Mouse (Mus musculus): ENCODE data around the gene Gtpbp10. TPM values are rescaled to one million over a fixed set of nuclear protein-coding genes. Genes with fewer than 3 reads are reported as not detected.

The Gtpbp10 gene
- 21.7 and 22.0 TPM in 2 replicates for polyA plus RNA-seq (2014; fragmentation: Nextera tagmentation; extraction: Ambion mirVana)

DNA sequence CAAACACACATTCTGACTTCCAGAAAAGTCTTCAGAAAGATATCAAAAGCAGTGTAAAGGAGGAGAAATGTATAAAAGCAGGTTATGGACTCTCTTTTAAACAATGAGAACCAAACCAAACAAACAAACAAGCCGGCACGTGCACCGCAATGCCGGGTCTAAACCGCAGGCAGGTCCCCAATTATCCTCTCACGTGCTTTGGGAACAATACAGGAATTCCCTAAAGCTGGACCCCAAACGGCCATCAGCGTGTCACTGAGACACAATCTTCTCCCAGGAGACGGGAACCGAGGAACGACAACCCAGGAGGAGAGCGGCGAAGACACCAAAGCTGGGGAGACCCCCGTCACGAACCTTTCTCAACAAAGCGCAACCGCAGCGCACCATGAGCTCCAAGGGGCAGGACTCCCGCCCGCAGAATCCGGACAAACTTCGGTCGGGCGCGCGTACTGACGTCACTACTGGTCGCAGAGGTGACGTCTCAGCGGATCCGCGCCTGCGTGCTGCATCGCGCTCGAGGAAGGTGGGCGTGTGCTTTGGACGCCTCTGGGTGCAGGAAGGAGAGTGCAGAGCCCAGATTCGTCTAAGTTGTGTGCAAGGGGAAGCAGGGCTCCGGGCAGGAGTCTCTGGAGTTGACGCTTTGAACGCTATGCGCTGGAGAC lies at the start of gene Gtpbp10:
Gene Gtpbp10 (minus strand): TSS at position 460 of the 662 bp plus-strand sequence.
- H3K27ac ChIP-seq: peak within 1 kb of the TSS; percentile 67
- peak within 1 kb of the TSS; percentile 75 for H3K9ac ChIP-seq
- DNase-seq (ENCODE audit: low spot score) (peak; percentile 97), ATAC-seq (ENCODE audit: low FRiP score) (peak; percentile 99)
- peak within 1 kb of the TSS; percentile 72 for H3K4me3 ChIP-seq (replicated peaks; ENCODE audit: low read length)
- H3K4me1 ChIP-seq (replicated peaks; ENCODE audit: control insufficient read depth, insufficient read depth, low read length): peaks cover 12% of the 10 kb centered on the region
- H3K9me3 ChIP-seq (ENCODE audit: control insufficient read depth, low read length): no peaks in the 10 kb centered on the region
- H3K27me3 ChIP-seq (ENCODE audit: control insufficient read depth, insufficient read depth, low read length): no peaks in the 10 kb centered on the region
- under 1% methylated on average over 43 of the region's 43 CpGs for WGBS
- H3K36me3 ChIP-seq (replicated peaks; ENCODE audit: control insufficient read depth, insufficient read depth): peaks cover 15% of the 10 kb centered on the region
- peak within 1 kb of the TSS; percentile 76 for H3K4me2 ChIP-seq (replicated peaks)

DNA sequence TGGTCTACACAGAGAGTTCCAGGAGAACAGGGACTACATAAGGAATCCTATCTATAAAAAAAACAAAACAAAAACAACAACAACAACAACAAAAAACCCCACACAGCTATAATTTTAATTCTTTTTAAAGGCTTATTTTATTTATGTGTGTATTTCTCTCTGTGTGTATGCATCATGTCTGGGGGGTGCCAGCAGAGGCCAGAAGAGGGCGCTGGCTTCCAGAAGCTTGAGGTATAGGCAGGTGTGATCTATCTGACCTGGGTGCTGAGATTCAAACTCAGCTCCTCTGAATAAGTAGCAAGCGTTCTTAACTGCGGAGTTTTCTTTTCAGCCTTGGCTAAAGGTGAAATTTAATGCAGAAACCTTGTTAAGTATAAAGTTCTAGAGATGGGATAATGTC lies 28.3 kb upstream of the Gtpbp10 start:
- Histone ChIP-seq H3K4me2 (replicated peaks) (no peak overlapping the region), H3K4me3 (replicated peaks; ENCODE audit: low read length) (no peak overlapping the region), H3K36me3 (replicated peaks; ENCODE audit: control insufficient read depth, insufficient read depth) (no peaks in the 10 kb centered on the region), H3K27ac (no peak overlapping the region), H3K9me3 (ENCODE audit: control insufficient read depth, low read length) (no peaks in the 10 kb centered on the region), H3K9ac (no peak overlapping the region), H3K27me3 (ENCODE audit: control insufficient read depth, insufficient read depth, low read length) (no peaks in the 10 kb centered on the region), H3K4me1 (replicated peaks; ENCODE audit: control insufficient read depth, insufficient read depth, low read length) (no peaks in the 10 kb centered on the region)
- ATAC-seq (ENCODE audit: low FRiP score) (no peak), DNase-seq (ENCODE audit: low spot score) (no peak)
- WGBS: 90% methylated on average over 3 of the region's 3 CpGs

DNA sequence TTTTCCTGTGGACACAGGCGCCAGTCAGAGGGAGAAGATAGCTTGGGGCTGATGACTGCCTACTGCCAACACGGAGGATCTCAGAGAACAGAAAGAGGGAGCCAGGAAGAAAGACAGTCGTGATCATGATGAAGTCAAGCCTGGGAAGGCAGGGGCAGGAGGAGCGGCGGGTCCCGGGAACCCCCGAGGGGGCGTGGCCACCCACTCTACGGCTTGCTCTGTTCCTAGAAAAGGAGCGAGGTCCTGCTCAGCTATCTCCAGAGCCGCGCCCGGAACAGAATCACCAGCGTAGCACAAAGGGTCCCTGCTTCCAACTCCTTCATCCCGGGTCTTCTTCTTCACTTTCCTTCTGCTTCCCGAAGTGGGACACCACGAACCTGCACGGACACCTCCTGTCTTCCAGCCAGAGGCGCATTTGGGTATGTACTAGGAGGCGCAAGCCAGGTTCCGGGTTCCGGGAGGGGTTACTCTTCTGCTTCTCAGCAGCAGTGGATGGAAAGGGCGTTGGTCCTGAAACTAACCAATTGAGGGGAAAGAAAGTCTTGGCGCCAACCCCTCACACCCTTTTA lies 14.5 kb upstream of the Gtpbp10 start, which contains the start of gene Gm8773:
Gene Gm8773 (plus strand): TSS at position 51 of the 569 bp plus-strand sequence.
- H3K36me3 ChIP-seq (replicated peaks; ENCODE audit: control insufficient read depth, insufficient read depth): no peaks in the 10 kb centered on the region
- DNase-seq (ENCODE audit: low spot score) (peak; percentile 41), ATAC-seq (ENCODE audit: low FRiP score) (peak; percentile 89)
- WGBS: 1% methylated on average over 24 of the region's 24 CpGs
- no peak within 1 kb of the TSS for H3K27ac ChIP-seq
- peak within 1 kb of the TSS; percentile 66 for H3K9ac ChIP-seq
- H3K4me3 ChIP-seq (replicated peaks; ENCODE audit: low read length): peak within 1 kb of the TSS; percentile 50
- no peaks in the 10 kb centered on the region for H3K27me3 ChIP-seq (ENCODE audit: control insufficient read depth, insufficient read depth, low read length)
- H3K9me3 ChIP-seq (ENCODE audit: control insufficient read depth, low read length): no peaks in the 10 kb centered on the region
- H3K4me2 ChIP-seq (replicated peaks): peak within 1 kb of the TSS; percentile 75
- H3K4me1 ChIP-seq (replicated peaks; ENCODE audit: control insufficient read depth, insufficient read depth, low read length): no peaks in the 10 kb centered on the region

DNA sequence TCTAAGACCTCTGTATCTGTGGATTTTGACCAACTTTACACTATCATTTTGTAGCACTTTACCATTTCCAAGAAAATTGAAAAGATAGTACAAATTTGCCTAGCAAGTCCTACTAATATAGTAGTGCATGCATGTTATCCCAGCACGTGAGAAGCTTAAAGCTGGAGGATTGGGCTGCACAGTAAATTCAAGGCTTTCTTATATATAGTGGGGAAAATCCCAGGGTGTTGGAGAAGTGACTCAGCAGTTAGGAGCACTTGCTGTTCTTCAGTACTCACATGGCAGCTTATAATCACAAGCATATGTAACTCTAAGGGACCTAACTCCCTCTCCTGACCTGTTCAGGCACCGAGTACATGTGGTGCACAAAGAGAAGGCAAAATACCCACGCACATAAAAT lies 3.1 kb upstream of the Gtpbp10 start:
- 84% methylated on average over 3 of the region's 3 CpGs for WGBS
- no peak overlapping the region for H3K4me3 ChIP-seq (replicated peaks; ENCODE audit: low read length)

DNA sequence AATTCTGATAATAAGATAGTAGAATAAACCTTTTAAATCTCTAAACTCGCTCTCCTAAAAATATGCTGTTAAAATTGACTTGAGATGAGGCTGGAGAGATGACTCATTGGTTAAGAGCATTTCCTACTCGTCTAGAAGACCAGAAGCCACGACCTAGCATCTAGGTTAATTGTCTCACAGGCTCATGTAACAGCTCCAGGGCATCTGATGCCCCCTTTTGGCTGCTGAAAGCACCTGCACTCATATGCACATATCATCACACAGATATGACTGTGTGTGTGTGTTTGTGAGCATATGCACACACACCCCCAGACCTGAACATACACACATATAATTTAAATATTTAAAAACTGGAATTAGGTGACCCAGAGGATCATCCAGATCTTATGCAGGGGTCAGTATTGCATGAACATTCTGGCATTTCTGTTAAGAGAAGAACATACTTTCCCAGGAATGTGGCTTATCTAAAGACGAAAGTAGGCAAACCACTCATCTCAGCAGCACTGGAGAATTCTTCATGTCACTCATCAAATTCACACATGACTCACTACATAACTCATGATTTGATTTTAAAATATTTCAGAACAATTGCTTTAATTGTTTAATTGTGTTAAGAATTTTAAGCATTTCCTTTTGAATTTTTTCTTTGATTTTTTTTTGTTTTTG lies 1.8 kb upstream of the Gtpbp10 start:
- DNase-seq (ENCODE audit: low spot score) (no peak), ATAC-seq (ENCODE audit: low FRiP score) (no peak)
- no peak overlapping the region for H3K4me2 ChIP-seq (replicated peaks)
- H3K4me1 ChIP-seq (replicated peaks; ENCODE audit: control insufficient read depth, insufficient read depth, low read length): peaks cover 12% of the 10 kb centered on the region
- WGBS: 76% methylated on average over 4 of the region's 4 CpGs
- H3K9ac ChIP-seq: no peak overlapping the region
- no peak overlapping the region for H3K27ac ChIP-seq
- no peak overlapping the region for H3K4me3 ChIP-seq (replicated peaks; ENCODE audit: low read length)
- no peaks in the 10 kb centered on the region for H3K36me3 ChIP-seq (replicated peaks; ENCODE audit: control insufficient read depth, insufficient read depth)
- H3K27me3 ChIP-seq (ENCODE audit: control insufficient read depth, insufficient read depth, low read length): no peaks in the 10 kb centered on the region
- no peaks in the 10 kb centered on the region for H3K9me3 ChIP-seq (ENCODE audit: control insufficient read depth, low read length)

More for the DNA sequence above, 3.1 kb upstream of the Gtpbp10 start:
- H3K9ac ChIP-seq: no peak overlapping the region
- ATAC-seq (ENCODE audit: low FRiP score) (no peak), DNase-seq (ENCODE audit: low spot score) (no peak)
- no peaks in the 10 kb centered on the region for H3K9me3 ChIP-seq (ENCODE audit: control insufficient read depth, low read length)
- H3K27ac ChIP-seq: no peak overlapping the region
- H3K27me3 ChIP-seq (ENCODE audit: control insufficient read depth, insufficient read depth, low read length): no peaks in the 10 kb centered on the region
- peaks cover 12% of the 10 kb centered on the region for H3K4me1 ChIP-seq (replicated peaks; ENCODE audit: control insufficient read depth, insufficient read depth, low read length)
- no peaks in the 10 kb centered on the region for H3K36me3 ChIP-seq (replicated peaks; ENCODE audit: control insufficient read depth, insufficient read depth)
- no peak overlapping the region for H3K4me2 ChIP-seq (replicated peaks)

DNA sequence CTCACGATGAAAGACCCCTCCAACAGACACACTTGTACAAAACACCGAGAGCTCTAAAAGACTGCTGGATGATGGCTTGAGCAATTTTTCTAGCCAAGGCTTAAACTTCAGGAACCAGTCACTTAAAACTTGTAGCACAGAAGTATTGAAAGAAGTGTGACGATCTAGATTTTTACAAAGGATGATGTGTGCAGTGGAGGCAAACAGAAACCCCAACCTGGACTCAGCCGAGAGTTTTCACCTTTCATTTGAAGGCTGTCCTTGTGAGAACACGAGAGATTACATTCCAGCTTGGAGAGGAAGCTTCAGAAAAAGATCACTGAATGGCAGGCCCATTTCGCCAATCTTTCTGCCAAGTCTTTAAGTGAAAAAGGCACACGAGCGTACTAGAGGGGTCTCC lies 460 bp upstream of the Gtpbp10 start:
- H3K36me3 ChIP-seq (replicated peaks; ENCODE audit: control insufficient read depth, insufficient read depth): peaks cover 9% of the 10 kb centered on the region
- peak; percentile 30 for DNase-seq (ENCODE audit: low spot score)
- peaks cover 12% of the 10 kb centered on the region for H3K4me1 ChIP-seq (replicated peaks; ENCODE audit: control insufficient read depth, insufficient read depth, low read length)
- H3K9ac ChIP-seq: peak overlapping the region; percentile 75
- peak; percentile 76 for ATAC-seq (ENCODE audit: low FRiP score)
- 43% methylated on average over 8 of the region's 8 CpGs for WGBS
- H3K4me2 ChIP-seq (replicated peaks): peak overlapping the region; percentile 76
- peak overlapping the region; percentile 72 for H3K4me3 ChIP-seq (replicated peaks; ENCODE audit: low read length)
- no peaks in the 10 kb centered on the region for H3K9me3 ChIP-seq (ENCODE audit: control insufficient read depth, low read length)
- H3K27ac ChIP-seq: peak overlapping the region; percentile 67
- H3K27me3 ChIP-seq (ENCODE audit: control insufficient read depth, insufficient read depth, low read length): no peaks in the 10 kb centered on the region

DNA sequence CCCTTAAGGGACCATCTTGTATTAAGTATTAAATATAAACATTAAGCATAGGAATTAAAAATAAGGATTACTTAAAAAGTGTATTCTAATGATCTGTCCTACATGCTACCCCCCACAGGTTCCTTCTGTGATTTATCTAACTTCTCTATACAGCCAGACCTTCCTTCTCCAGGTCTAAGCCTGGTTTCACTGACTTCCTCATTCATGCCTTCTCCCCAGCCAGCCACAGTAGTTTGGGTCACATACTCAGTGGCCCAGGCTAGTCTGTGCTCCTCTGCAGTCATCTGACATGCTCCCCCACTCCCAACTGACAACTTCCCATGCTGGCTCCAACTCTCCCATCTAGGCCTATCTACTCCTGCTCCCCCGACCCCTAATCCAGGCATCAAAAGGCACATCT lies 8.2 kb downstream of the Gtpbp10 start:
- H3K9ac ChIP-seq: no peak overlapping the region
- H3K4me3 ChIP-seq (replicated peaks; ENCODE audit: low read length): no peak overlapping the region
- H3K27me3 ChIP-seq (ENCODE audit: control insufficient read depth, insufficient read depth, low read length): no peaks in the 10 kb centered on the region
- H3K27ac ChIP-seq: no peak overlapping the region
- H3K9me3 ChIP-seq (ENCODE audit: control insufficient read depth, low read length): no peaks in the 10 kb centered on the region
- H3K36me3 ChIP-seq (replicated peaks; ENCODE audit: control insufficient read depth, insufficient read depth): peaks cover 62% of the 10 kb centered on the region
- no peak for DNase-seq (ENCODE audit: low spot score)
- 90% methylated on average over 1 of the region's 1 CpGs for WGBS
- H3K4me2 ChIP-seq (replicated peaks): no peak overlapping the region
- no peak for ATAC-seq (ENCODE audit: low FRiP score)
- H3K4me1 ChIP-seq (replicated peaks; ENCODE audit: control insufficient read depth, insufficient read depth, low read length): no peaks in the 10 kb centered on the region

DNA sequence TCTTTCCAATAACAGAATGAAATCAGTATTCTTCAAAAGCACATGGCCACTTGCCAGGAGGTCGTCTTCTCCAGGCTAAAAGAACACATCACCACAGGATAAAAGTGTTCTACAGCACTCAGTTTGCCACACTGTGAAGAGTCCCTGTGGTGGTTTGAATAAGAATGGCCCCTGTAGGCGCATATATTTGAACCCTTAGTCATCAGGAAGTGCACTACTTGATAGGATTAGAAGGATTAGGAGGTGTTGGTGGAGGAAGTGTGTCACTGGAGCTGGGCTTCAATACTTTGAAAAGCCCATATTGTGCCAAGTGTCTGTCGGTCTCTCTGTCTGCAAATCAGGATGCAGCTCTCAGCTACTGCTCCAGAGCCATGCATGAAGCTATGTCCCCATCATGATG lies 19.0 kb downstream of the Gtpbp10 start:
- no peak for ATAC-seq (ENCODE audit: low FRiP score)
- H3K4me1 ChIP-seq (replicated peaks; ENCODE audit: control insufficient read depth, insufficient read depth, low read length): no peaks in the 10 kb centered on the region
- WGBS: 75% methylated on average over 3 of the region's 3 CpGs
- H3K9me3 ChIP-seq (ENCODE audit: control insufficient read depth, low read length): no peaks in the 10 kb centered on the region
- H3K9ac ChIP-seq: no peak overlapping the region
- peaks cover 56% of the 10 kb centered on the region for H3K36me3 ChIP-seq (replicated peaks; ENCODE audit: control insufficient read depth, insufficient read depth)
- no peaks in the 10 kb centered on the region for H3K27me3 ChIP-seq (ENCODE audit: control insufficient read depth, insufficient read depth, low read length)
- H3K4me2 ChIP-seq (replicated peaks): no peak overlapping the region
- DNase-seq (ENCODE audit: low spot score): no peak
- no peak overlapping the region for H3K27ac ChIP-seq
- H3K4me3 ChIP-seq (replicated peaks; ENCODE audit: low read length): no peak overlapping the region

DNA sequence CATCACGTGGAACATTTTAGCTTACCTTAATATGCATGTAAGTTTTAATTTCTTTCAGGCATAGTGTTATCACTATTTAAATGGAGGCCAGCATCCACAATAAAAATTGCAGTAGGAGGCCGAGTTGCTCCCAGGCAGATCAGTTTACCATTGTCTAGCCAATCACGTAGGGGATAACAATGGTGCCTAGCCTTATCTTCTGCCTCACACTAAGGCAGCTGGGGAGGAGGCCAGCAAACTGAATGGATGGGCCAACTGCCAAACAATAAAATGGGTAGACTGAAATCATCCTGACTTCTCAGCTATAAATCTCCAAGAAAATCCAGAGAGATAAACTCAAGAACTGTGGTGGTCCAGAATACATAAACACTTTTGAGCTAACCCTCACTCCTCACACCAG lies 19.6 kb downstream of the Gtpbp10 start:
- H3K27me3 ChIP-seq (ENCODE audit: control insufficient read depth, insufficient read depth, low read length): no peaks in the 10 kb centered on the region
- H3K4me2 ChIP-seq (replicated peaks): no peak overlapping the region
- no peaks in the 10 kb centered on the region for H3K4me1 ChIP-seq (replicated peaks; ENCODE audit: control insufficient read depth, insufficient read depth, low read length)
- H3K9me3 ChIP-seq (ENCODE audit: control insufficient read depth, low read length): no peaks in the 10 kb centered on the region
- ATAC-seq (ENCODE audit: low FRiP score): no peak
- no peak for DNase-seq (ENCODE audit: low spot score)
- peaks cover 54% of the 10 kb centered on the region for H3K36me3 ChIP-seq (replicated peaks; ENCODE audit: control insufficient read depth, insufficient read depth)
- H3K9ac ChIP-seq: no peak overlapping the region
- H3K4me3 ChIP-seq (replicated peaks; ENCODE audit: low read length): no peak overlapping the region
- no peak overlapping the region for H3K27ac ChIP-seq
- WGBS: 83% methylated on average over 3 of the region's 3 CpGs

Data from hindbrain, embryonic 14.5 days (tissue).